11 mouse cellular contexts compared by ENCODE assay signal in the genomic region with DNA sequence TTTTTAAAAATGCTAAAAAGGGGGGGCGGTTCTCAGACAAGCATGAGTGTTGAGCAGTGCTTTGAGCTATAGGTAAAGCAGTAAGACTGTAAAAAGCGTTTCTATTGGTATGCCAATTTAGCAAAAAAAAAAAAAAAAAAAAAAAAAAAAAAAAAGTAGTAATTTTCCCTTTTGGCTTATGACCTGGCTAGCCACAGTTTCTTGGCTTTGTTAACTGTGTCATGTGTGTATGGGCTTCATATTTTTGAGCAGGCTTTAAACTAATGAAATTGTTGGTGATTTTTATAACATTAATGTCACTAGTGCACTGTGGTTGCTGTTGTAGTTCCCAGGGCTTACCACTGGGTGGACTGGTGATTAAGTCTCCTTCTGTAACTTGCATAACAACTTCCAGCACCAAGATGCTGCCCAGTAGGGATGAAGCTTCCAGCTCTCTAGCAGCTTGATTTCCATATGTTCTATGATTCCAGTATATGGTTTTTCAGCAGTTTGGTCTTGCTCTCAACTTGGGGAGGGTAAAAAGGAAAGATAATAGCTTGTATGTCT.
A peak's percentile ranks its signal among the peaks of the same experiment; 100 is the strongest.
DNase-seq lines count a peak whose midpoint lies in the region; ATAC-seq and TF ChIP-seq lines count a peak whose summit lies in the region.
"Had no signal": no experiment of that assay in that cellular context is flagged by ENCODE, and none has a peak within 500 bp of the region (broad histone marks: within the 10 kb centered on the region; RNA-seq: fewer than 3 reads in every experiment).

No protein-coding gene starts in this region.

- H3K27ac ChIP-seq in layer of hippocampus, adult 2 months: no peak overlapping the region
- H3K27ac ChIP-seq: heart, embryonic 13.5 days had no signal

- TF ChIP-seq CTCF in layer of hippocampus, adult 2 months (conservative IDR thresholded peaks at IDR 0.05): peak; percentile 56

- H3K4me3 ChIP-seq in layer of hippocampus, adult 2 months: no peak overlapping the region
- H3K4me3 ChIP-seq: heart, embryonic 13.5 days had no signal

- DNase-seq in adrenal gland, postnatal 36 days: peak; percentile 7 to 30
- DNase-seq in adrenal gland, adult 2 months: no peak
- no peak for DNase-seq in layer of hippocampus, adult 2 months (ENCODE audit: low spot score in 2 of 2)
- DNase-seq in layer of hippocampus, adult 8-10 months (ENCODE audit: low spot score in 2 of 2): no peak
- peak; percentile 49 for DNase-seq in ES-CJ7 (ENCODE audit: low read depth, low spot score)
- DNase-seq in embryo, embryonic 11 days: peak; percentile 44
- DNase-seq in right cerebral cortex, postnatal 10 days (ENCODE audit: low spot score in 2 of 2): no peak
- DNase-seq: layer of hippocampus, adult 9-11 months; lung, adult 18-20 months had no signal

- no peak for ATAC-seq in monocyte, adult 5-6 weeks (replicated peaks; ENCODE audit: insufficient number of reproducible peaks, low FRiP score, low TSS enrichment, poor library complexity, severe bottlenecking)

Comparison
In these comparisons a context has a peak if more than half of its experiments do, and no peak if none do; other contexts are left out.
1. DNase-seq: peak in adrenal gland, postnatal 36 days (2 of 2), ES-CJ7 (single experiment) and embryo, embryonic 11 days (single experiment); none in adrenal gland, adult 2 months (single experiment), layer of hippocampus, adult 2 months (0 of 2), layer of hippocampus, adult 8-10 months (0 of 2) and right cerebral cortex, postnatal 10 days (0 of 2).